Mouse (Mus musculus) inflammation-experienced regulatory T-cells, adult 16 weeks (primary cell): Measurements from ENCODE around the gene Hlx. TPM values are rescaled to one million over a fixed set of nuclear protein-coding genes. Genes with fewer than 3 reads are reported as not detected.

Experiments used
- polyA plus RNA-seq: library from polyadenylated mRNA; unstranded; fragments of 100-300 nt; shearing (Covaris generic); gene quantifications from one replicate; pipeline ENCODE4 v1.2.1, GENCODE M21; 2017

Gene Hlx
- polyA plus RNA-seq, result not detected

GRCm38 (mm10) chr1:184732556-184733049 is at the start of gene Hlx:
Hlx (minus strand) TSS chr1:184732619.

Other genes with a start within 250 kb of the Hlx start
- not detected for gene Marc1, start 78.7 kb upstream of the Hlx start, polyA plus RNA-seq
- gene Marc2, start 113.8 kb upstream of the Hlx start, polyA plus RNA-seq, result 81.0 TPM
- gene C130074G19Rik, start 150.6 kb upstream of the Hlx start, polyA plus RNA-seq, result not detected